Mouse (Mus musculus) thymus, adult 2 months (tissue): ENCODE data around the gene Smyd1.

ENCODE experiments used
- CTCF ChIP-seq: fragments of 200-500 bp; IDR thresholded peaks from 2 replicates; pipeline ENCODE4 v1.5.1; 2012; ENCODE audit warnings: mild to moderate bottlenecking, control low read depth, low read length, moderate library complexity, borderline replicate concordance; ENCODE audit not compliant: control insufficient read depth, poor library complexity, insufficient read depth; ENCODE audit errors: extremely low read depth
- POLR2A ChIP-seq: fragments of 200-500 bp; IDR thresholded peaks from 2 replicates; pipeline ENCODE4 v1.6.1; 2012; ENCODE audit warnings: mild to moderate bottlenecking, low read length, control low read depth, moderate library complexity; ENCODE audit not compliant: control insufficient read depth, poor library complexity, insufficient read depth; ENCODE audit errors: extremely low read depth

DNA sequence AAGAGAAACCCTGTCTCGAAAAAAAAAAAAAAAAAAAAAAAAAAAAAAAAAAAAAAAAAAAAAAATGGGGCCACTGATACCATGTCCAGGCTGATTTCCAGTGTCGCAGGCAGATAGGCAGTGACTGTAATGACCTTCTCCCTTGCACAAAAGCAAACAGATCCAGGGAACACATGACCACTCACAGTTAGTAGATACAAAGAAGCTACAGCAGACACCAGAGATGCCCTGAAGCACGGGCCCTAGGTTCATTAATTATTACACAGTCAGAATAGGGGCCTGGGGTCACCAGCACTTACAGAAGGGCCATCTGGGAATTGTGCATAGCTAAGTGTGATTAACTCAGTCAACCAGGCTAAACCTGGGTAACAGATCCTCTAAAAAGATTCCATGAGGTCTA is 86.1 kb downstream of the Smyd1 start:
- TF ChIP-seq POLR2A (no peak), CTCF (no peak)
